Mouse (Mus musculus) inflammation-experienced regulatory T-cells, adult 6 months (primary cell): ENCODE measurements around the gene Ikzf5. TPM values are rescaled to one million over a fixed set of nuclear protein-coding genes. Genes with fewer than 3 reads are reported as not detected.

Source experiments
- ATAC-seq: one replicate; pipeline ENCODE4 v1.8.0; 2017
- polyA plus RNA-seq, 3 experiments: library from polyadenylated mRNA; unstranded; fragments of 100-300 nt; shearing (Covaris generic); gene quantifications; one replicate each; pipeline ENCODE4 v1.2.1; 2017

The Ikzf5 gene
- polyA plus RNA-seq, 3 experiments from 2014 or later, result 29.4 to 39.5 (median 34.0) TPM

GRCm38 (mm10) chr7:131345856-131346541, 64.3 kb downstream of the Ikzf5 start:
- ATAC-seq, result no peak

Other genes starting within 250 kb of the Ikzf5 start
- gene 5430419D17Rik, start 236.1 kb downstream of the Ikzf5 start, polyA plus RNA-seq, result not detected
- not detected for gene Cuzd1, start 88.2 kb downstream of the Ikzf5 start, polyA plus RNA-seq
- not detected for gene Fam24b, start 81.0 kb downstream of the Ikzf5 start, polyA plus RNA-seq
- not detected for gene Fam24a, start 76.7 kb downstream of the Ikzf5 start, polyA plus RNA-seq
- gene 2310057M21Rik, start 47.8 kb downstream of the Ikzf5 start, polyA plus RNA-seq, result 10 to 100 TPM; 21.7 to 26.3 (median 23.0) TPM
- 10 to 100 TPM; 39.3 to 44.7 (median 44.3) TPM for gene Pstk, start 39.4 kb downstream of the Ikzf5 start, polyA plus RNA-seq
- 10 to 100 TPM; 27.1 to 66.2 (median 49.5) TPM for gene Acadsb, start 80 bp upstream of the Ikzf5 start, polyA plus RNA-seq
- not detected for gene Hmx3, start 132.3 kb upstream of the Ikzf5 start, polyA plus RNA-seq
- not detected for gene Hmx2, start 138.3 kb upstream of the Ikzf5 start, polyA plus RNA-seq
- 100 to 1,000 TPM; 179 to 242 (median 181) TPM for gene Bub3, start 149.7 kb upstream of the Ikzf5 start, polyA plus RNA-seq